Mouse (Mus musculus): ENCODE data around the gene Rpl28.
"Not testable (repeated sequence)": the region's sequence is repeated elsewhere in the genome, so short reads cannot be mapped to it uniquely, and the experiment has no call there.

DNA sequence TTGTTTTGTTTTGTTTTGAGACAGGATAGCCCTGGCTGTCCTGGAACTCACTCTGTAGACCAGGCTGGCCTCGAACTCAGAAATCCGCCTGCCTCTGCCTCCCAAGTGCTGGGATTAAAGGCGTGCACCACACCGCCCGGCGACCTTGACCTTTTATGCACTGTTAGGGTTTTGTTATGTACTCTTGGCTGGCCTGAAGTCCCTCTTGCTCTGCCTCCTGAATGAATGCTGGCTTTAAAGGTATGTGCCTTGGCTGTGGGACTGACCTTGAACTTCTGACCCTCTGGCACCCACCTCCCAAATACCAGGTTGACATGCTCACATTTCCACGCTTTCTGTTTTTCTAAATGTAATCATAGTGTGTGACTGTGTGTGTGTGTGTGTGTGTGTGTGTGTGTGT lies 28.3 kb downstream of the Rpl28 start:
- not testable (repeated sequence) for TF ChIP-seq MYOG (IDR thresholded peaks at IDR 0.05; ENCODE audit: control insufficient read depth, extremely low read depth, insufficient read length); CTCF (IDR thresholded peaks at IDR 0.05; ENCODE audit: control insufficient read depth, insufficient read depth, insufficient read length); MAX (IDR thresholded peaks at IDR 0.05); USF1 (IDR thresholded peaks at IDR 0.05; ENCODE audit: low read depth); FOSL1 (IDR thresholded peaks at IDR 0.05; ENCODE audit: insufficient read depth, low read length, poor library complexity, severe bottlenecking)
